Mouse (Mus musculus) right cerebral cortex, postnatal 4 days (tissue): Measurements from ENCODE around the gene Gm4881.

Source experiments
- DNase-seq: peaks from one replicate; pipeline ENCODE4 v3.0.0-alpha.2; 2022

The Gm4881 gene

DNA sequence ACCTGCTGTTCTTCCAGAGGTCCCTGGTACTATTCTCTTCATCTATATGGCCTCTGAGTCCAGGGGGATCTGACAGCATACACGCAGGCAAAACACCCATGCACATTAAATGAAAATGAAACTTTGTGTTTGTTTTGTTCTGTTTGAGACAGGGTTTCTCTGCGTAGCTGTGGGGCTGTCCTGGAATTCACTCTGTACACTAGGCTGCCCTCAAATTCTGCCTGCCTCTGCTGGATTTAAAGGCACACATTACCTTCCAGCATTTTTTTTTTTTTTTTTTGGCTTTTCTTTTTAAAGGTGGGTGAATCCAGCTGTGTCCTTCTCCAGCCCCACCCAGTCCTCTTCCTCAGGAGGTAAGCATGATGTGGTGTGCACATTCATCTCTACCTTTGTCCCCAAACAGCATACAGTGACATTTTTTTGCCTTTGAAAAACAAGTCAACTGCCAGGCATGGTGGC is 52.1 kb downstream of the Gm4881 start:
- DNase-seq, result no peak

DNA sequence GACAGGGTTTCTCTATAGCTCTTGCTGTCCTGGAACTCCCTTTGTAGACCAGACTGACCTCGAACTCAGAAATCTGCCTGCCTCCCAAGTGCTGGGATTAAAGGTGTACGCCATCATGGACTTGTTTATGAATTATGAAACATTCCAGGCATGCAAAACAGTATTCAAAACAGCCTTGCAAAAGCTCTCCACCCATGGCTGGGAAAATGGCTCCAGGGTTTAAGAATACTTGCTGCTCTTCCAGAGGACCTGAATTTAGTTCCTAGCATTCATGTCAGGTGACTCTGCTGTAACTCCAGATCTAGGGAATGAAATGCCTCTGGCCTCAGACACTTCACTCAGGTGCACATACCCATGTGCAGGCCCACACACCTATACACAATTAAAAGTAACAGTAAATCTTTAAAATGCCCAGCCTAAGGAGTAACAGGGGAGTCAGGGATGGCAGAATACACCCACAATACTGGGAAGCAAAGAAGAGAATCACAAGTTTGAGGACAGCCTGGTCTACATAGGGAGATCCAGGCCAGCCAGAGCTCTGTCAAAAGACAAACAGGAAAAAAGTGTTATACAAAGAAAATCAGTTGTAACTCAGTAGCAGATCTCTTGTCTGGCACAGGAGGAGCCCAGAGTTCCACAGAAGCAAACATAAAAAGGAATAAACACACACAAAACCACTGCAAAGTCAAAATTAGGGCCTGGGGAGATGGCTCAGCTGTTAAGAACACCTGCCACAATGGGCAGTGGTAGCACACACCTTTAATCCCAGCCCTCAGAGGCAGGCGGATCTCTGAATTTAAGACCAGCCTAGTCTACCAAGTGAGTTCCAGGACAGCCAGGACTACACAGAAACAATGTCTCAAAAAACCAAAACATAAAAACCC is 52.8 kb downstream of the Gm4881 start:
- DNase-seq, result no peak

DNA sequence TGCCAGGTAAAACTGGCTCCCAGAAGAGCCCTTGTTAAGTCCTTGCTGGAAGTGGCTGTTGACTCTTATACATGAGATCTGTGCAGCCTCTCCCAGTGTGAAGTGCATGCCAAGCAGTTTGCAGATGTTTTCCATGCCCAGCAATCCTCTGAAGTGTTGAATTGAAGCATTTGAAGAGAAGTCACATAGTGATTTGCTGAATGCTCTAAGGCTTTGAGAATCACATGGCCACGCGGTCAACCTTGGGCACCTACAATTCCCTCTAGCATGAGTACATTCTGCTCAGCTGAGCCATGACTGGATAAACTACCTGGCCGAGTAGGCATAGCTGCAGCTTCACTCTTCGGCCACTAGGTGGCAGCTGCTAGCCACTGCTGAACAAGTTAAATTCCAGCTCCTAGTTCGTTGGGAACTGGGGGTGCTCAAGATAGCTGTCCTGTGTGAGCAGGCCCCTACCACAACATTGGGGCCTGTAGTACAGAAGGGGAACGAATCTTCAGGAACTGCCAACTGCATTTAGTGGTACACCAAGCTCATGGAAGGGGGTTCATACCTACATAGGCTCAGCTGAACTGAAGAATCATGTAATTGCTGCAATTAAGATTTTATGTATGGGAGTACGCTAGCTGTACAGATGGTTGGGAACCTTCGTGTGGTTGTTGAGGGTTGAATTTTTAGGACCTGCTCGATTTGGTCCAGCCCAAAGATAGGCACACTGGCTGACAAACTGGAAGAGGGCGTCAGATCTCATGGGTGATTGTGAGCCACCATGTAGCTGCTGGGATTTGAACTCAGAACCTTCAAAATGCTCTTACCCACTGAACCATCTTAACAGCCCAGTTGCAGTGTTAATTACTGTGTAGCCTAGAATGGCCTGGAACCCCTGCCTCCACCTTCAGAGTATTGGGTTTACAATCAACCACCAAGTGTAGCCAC is 53.7 kb downstream of the Gm4881 start:
- peak; percentile 67 for DNase-seq

DNA sequence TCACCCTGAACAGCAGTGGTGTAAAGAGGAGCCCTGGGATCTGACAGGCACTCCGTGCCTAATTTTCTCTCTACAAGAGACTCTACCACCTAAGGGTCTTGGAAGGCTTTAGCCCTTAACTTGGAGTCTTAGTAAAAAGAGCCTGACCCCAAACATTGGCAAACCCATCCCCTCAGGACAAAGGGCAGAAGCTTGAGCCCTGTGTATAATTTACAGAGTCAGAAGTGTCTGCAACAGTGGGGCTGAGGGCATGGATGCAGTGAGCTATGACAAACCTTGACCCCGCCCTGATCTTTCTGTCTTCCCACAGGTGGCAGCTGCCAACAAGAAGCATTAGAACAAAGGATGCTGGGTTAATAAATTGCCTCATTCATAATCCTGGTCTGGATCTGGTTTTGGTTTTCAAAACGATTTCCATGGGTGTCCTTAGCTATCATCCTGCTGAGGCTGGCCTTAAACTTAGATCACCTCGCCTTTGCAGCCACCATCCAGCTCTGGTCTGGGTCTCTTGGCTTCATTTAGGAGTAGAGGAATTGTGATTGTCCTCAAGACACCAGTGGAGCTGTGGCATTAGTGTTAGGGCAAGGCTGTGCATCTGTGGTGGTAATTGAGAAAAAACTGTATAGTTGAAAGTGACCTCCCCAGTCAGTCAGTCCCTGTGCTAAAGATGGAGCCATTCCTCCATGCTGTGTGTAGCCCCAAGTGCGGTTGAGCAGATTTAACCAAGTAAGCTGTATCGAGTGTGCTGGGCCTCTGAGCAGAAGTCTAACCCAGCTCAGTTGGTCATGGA is 54.7 kb downstream of the Gm4881 start:
- no peak for DNase-seq

DNA sequence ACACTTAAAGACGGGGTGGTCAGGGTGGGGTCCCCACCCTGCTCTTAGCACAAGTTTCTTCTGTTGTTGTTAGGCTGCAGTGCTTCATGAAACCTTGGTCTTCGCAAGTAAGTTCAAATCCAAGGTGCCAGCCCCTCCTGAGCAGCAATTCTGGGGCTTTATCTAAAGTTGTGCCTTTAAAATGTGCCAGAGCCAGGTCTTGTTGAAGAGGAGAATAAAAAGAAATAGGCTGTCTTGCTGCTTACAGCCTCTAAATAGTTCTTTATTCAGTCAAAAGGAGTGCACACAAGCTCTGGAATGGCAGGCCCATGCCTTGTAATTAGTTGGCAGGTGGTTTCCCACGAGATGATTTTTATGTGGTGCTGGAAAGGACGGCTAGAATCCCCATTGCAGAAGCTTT is 57.2 kb downstream of the Gm4881 start:
- DNase-seq, result no peak

GRCm38 (mm10) chr7:24886308-24886633 is 58.0 kb downstream of the Gm4881 start:
- DNase-seq, result no peak

DNA sequence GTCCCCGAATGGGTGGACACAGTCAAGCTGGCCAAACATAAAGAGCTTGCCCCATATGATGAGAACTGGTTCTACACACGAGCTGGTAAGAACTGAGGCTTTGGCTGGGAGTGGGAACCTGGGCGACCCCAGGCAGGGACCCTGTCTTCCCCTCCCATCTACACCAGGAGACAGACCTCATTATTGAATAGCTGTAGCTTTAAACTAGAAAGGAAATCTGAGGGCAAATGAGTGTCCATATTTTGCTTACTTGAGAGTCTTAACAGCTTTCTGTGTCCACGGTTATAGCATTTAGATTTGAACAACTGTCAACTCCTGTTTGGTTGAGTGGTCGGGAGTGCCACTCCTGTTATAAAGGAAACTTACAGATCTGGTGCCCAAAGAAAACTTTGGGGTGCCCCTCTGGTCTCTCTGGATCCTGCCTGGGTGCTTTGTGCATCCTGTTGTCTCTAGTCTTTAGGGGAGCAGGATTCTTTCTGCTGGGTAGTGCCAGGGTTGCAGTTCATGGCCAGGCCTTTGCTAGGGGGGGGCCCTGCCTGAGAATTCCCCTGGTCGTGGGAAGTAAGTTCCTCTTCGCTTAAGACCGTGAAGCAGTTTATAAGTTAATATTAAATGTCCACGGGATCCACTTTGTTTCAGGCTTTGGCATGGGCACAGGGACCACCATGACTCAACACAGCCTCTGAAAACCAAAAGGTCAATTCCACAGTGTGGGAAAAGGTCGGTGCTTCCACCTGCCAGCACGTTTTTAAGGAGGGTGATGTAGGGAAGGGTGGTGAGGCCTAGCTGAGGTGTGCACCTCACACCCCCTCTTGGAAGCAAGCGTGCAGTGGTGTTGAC is 58.6 kb downstream of the Gm4881 start:
- DNase-seq, result no peak

DNA sequence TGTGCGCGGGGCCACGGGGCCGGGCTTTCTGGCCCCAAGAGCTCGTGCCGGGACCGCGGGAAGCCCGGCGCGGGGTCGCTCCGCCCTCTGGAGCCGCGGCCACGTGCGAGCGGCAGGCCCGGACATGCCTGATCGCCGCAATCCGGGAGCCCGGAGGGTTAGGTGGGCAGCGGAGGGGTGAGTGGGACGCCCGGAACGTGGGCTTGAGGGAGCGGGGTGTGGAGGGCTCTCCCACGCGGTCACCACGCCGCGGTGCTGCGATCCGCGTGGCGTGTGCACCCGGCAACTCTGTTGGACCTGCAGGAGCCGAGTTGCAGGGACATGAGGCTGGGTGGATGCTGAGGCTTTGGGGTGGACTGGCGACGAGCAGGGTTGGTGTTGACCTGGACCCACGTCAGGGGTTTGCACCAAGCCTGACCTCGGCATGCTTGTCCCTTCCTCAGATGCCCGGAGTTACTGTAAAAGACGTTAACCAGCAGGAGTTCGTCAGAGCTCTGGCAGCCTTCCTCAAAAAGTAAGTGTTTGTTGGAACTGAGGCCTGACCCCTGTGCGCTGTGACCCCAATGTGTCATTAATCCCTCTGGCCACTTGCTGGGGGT is 59.5 kb downstream of the Gm4881 start:
- DNase-seq, result no peak

DNA sequence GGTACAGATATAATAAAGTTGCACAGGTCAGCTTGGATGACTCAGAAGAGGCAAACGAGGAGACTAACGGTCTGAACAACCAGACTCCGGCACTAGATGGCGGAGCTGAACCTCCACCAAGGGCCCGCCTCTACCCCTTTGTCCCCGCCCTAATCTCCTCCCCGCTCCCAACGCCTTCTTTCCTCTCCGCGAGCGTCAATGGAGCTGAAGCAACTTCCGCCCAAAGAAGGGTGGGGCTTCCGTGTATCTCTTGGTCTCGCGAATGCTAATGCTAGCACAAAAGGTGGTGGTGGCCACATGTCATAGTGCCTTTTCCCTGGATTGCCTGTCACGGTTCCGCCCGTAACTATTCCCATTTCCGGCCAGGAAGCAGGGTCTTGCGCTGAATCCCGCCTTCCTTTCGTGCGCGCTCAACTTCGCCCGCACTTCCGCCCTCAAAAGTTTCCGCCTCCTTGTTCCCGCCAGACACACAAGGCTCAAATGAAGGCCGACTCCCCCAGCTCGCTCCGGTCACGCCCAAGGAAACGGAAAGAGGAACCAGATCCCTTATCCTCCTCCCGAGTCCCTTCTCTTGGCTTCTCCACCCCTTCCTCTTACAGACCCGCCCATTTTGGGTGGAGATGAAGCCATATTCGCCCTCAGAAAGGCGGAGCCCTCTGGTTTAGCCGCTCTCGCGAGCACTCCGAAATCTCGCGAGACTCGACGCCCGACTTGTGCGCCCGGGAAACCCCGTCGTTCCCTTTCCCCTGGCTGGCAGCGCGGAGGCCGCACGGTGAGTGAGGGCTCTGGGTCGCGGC is 60.2 kb downstream of the Gm4881 start, which contains the start of gene Rps19:
Rps19 (plus strand) TSS at position 476 of the 797 bp plus-strand sequence.
- DNase-seq, result peak; percentile 98

DNA sequence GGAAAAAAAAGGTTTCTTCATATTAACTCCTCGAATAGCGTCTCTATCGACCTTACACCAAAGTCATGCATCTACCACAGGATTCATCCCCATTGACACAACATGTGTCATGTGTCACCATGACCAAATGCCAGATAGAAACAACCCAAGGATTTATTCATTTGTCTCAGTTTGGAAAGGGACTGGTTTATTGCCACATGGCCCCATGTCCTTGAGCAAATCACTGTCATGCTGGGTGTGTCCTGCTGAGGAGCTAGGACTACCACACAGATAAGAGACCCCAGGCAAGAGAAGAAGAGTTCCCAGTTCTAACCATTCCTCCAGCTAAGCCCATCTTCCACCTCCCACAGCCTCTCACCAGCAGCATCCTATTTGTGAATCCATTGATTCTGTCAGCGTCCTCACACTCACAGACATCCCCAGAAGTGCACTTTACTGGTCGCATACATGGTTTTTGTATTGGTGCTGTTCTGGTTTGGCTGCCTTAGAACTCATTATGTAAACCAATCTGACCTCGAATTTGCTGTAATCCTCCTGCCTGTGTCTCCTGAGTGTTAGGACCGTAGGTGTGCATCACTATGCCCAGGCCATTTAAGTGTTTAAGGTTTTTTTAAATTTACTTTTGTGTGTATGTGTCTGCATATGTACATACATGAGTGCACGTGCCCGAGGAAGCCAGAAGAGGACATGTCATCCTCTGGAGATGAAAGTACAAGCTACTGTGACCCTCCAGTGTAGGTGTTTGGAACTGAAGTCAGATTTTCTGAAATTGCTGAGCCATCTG is 61.7 kb downstream of the Gm4881 start:
- DNase-seq, result no peak

DNA sequence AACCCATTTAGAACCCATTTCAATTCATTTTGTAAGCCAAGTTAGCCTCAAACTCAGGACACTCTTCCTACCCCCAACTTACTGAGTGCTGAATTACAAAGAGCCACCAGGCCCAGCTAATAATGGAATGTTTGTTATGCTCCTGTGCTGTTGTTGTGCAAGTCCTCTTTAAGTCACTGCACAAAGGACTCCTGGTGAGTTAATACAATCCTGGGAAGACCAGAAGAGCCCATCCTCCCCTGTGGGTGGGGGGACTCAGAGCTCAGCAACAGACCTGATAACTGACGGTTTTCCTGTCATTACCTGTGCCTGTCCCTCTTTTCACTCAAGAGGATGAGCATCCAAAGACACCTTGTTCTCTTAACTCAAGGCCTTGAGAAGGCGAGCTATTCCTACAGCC is 64.7 kb downstream of the Gm4881 start:
- DNase-seq, result no peak

DNA sequence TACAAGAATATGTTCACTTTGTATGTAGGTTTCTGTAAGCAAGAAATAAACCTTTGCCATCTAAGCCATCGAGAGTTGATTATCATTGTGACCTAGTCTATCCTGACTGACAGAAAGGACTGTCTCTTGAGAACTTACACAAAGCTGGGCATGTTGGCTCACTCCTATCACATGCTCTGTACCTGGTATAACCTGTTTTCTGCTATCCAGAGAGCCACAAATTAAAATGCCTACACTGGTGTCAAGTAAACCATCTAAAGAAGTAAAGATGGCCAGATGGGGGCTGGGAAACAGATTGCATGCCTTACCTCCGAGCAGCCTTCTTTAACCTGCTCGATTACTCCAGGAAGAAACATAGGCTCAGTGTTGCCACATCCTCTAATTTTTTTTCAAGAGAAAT is 66.7 kb downstream of the Gm4881 start:
- no peak for DNase-seq
